Mouse (Mus musculus): ENCODE data around the gene Ankrd12. TPM values are rescaled to one million over a fixed set of nuclear protein-coding genes. Genes with fewer than 3 reads are reported as not detected.

The Ankrd12 gene
- polyA plus RNA-seq, 1 experiment from 2014 or later, result 135 TPM

DNA sequence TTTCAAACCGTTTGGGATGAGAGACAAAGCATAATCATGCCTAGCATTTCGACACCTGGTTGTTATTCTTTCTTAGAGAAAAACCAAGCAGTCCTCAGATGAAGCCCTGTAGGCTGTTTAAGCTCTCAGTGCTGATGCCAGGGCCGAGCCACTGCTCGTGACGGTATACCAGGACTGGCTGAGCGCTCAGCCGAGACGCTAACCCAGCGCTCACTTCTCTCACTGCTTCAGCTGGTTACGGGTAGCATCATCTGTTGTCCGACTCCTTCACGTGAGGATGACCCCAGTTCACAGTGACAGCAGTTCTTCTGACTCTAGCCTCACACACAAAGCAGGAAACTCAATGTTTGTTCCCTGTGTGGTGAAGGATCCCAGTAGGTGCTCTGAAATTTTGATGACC, 136.7 kb downstream of the Ankrd12 start:
- Histone ChIP-seq H3K4me1 (no peaks in the 10 kb centered on the region), H3K9ac (replicated peaks) (no peak overlapping the region), H3K4me3 (no peak overlapping the region), H3K27me3 (no peaks in the 10 kb centered on the region), H3K4me2 (replicated peaks) (no peak overlapping the region), H3K9me3 (no peaks in the 10 kb centered on the region), H3K36me3 (peaks cover 13% of the 10 kb centered on the region), H3K27ac (replicated peaks) (no peak overlapping the region)
- no peak for ATAC-seq (replicated peaks)
- WGBS, result 91% methylated on average over 12 of the region's 12 CpGs

DNA sequence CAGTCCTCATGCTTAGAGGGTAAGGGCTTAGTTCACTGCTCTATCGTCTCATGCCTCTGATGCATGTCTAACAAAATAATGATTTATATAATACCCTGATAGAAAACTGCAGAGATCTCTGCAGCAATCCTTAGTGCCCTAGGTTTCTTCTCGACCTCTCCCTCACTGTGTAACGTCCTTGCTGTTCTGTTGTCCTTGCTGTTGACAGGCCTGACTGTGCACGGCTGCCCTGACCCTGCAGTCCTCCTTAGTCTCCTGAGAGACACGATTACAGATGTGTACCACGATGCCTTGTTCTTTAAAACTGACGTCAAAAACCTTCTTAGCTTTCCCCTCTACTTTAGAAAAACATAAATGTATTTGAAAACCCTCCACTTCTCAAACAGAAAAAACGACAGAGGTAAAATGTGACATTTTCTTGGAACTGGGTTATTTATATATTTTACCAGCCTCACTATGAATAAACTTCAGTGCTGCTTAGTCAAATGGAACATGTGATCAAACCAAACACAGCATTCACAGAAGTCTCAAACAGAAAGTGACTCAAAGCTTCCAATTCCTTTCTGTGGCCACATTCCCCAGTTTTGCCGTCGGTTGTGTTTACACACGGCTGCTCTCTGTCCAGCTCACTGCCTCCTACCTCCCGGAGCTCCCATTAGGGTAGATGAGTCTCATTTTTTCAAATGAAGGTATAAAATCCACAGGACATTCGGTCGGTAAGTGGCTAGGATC, 137.3 kb downstream of the Ankrd12 start:
- no peak overlapping the region for H3K4me3 ChIP-seq
- peaks cover 13% of the 10 kb centered on the region for H3K36me3 ChIP-seq
- no peak overlapping the region for H3K4me2 ChIP-seq (replicated peaks)
- no peak overlapping the region for H3K27ac ChIP-seq (replicated peaks)
- H3K9me3 ChIP-seq, result no peaks in the 10 kb centered on the region
- no peaks in the 10 kb centered on the region for H3K27me3 ChIP-seq
- no peaks in the 10 kb centered on the region for H3K4me1 ChIP-seq
- H3K9ac ChIP-seq (replicated peaks), result no peak overlapping the region
- ATAC-seq (replicated peaks), result no peak
- WGBS, result 82% methylated on average over 14 of the region's 14 CpGs

DNA sequence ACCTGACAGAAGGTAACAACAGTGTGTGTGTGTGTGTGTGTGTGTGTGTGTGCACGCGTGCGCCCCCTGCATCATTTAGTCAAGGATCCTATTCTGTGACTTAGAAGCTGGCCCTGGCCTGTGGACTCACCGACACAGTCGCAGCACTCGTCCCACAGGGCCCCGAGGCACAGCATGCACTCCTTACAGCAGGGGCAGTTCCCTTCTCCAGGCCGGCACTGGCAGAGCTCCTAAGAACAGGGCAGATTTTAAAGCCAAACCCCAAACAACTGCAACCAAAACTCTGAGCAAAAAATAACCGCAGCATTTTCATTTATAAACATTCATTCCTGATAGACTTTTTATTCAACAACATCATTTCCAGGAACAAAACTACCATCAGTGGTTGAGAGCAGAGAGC, 139.2 kb downstream of the Ankrd12 start:
- Histone ChIP-seq H3K27ac (replicated peaks) (no peak overlapping the region), H3K9me3 (no peaks in the 10 kb centered on the region), H3K36me3 (peaks cover 27% of the 10 kb centered on the region), H3K4me2 (replicated peaks) (no peak overlapping the region), H3K27me3 (no peaks in the 10 kb centered on the region), H3K4me1 (no peaks in the 10 kb centered on the region), H3K9ac (replicated peaks) (no peak overlapping the region), H3K4me3 (no peak overlapping the region)
- no peak for ATAC-seq (replicated peaks)
- WGBS, result 86% methylated on average over 9 of the region's 9 CpGs

DNA sequence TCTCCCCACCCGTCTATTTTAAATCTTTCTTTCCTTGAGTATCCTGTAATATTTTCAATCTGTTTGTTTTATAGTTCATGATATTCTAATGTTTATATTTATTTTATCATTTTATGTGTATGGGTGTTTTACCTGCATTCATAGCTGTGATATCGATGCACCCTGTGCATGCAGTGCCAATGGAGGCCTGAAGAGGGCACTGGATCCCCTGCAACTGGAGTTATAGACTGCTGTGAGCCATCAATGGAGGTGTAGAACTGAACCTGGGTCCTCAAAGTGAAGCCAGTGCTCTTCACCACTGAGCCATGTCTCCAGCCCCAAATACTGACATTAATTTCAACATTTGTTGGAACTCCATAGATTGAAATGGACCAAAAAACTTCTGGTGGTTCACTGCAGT, 143.1 kb downstream of the Ankrd12 start:
- no peak overlapping the region for H3K4me3 ChIP-seq
- whole genome bisulfite sequencing, result 91% methylated on average over 2 of the region's 2 CpGs
- H3K4me1 ChIP-seq, result peaks cover 12% of the 10 kb centered on the region
- peaks cover 32% of the 10 kb centered on the region for H3K36me3 ChIP-seq
- ATAC-seq (replicated peaks), result no peak
- no peaks in the 10 kb centered on the region for H3K27me3 ChIP-seq
- no peak overlapping the region for H3K9ac ChIP-seq (replicated peaks)
- no peak overlapping the region for H3K27ac ChIP-seq (replicated peaks)
- no peaks in the 10 kb centered on the region for H3K9me3 ChIP-seq
- H3K4me2 ChIP-seq (replicated peaks), result no peak overlapping the region

DNA sequence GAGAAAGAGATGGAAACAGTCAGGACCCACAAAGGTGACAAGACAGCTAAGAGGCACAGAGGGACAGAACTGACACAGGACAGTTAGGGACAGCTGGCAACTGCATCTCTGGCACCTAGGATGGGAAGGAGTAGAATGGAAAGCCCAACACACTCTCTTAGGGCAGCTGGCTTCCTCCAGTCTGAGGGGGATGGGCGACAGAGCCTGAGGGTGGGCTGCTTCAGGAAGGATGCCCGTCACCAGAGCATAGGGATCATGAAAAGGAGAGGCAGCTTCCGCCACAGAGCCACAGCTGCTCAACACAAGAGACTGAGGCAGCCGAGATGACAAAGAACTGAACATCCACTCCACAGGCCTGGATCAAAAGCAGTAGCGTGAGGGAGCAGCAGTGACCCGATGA, 145.4 kb downstream of the Ankrd12 start:
- no peaks in the 10 kb centered on the region for H3K27me3 ChIP-seq
- H3K4me2 ChIP-seq (replicated peaks), result no peak overlapping the region
- H3K27ac ChIP-seq (replicated peaks), result peak overlapping the region; percentile 49
- H3K9ac ChIP-seq (replicated peaks), result no peak overlapping the region
- no peaks in the 10 kb centered on the region for H3K9me3 ChIP-seq
- peaks cover 39% of the 10 kb centered on the region for H3K36me3 ChIP-seq
- no peak overlapping the region for H3K4me3 ChIP-seq
- H3K4me1 ChIP-seq, result peaks cover 16% of the 10 kb centered on the region
- ATAC-seq (replicated peaks), result peak; percentile 65
- WGBS, result 37% methylated on average over 6 of the region's 6 CpGs

DNA sequence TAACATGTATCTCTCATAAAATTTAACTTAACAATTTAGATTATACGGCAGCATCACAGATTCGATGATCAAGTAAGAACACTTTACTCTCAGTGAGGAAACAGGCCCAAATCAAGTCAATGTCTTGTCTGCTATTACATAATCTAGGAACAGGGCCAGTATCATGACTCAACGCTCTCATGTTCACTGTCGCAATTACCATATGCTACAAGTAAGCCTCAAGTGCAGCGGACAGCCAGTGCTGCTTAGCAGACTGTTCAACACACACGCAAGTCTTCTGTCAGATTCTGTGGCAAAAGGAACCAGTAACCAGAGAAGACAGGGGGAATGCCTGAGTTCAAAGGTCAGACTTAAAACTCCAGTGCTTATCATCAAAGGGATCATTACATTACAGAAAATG, 145.9 kb downstream of the Ankrd12 start:
- Histone ChIP-seq H3K27me3 (no peaks in the 10 kb centered on the region), H3K4me3 (no peak overlapping the region), H3K4me1 (peaks cover 16% of the 10 kb centered on the region), H3K27ac (replicated peaks) (peak overlapping the region; percentile 49), H3K36me3 (peaks cover 43% of the 10 kb centered on the region), H3K4me2 (replicated peaks) (no peak overlapping the region), H3K9me3 (no peaks in the 10 kb centered on the region), H3K9ac (replicated peaks) (no peak overlapping the region)
- WGBS, result 51% methylated on average over 6 of the region's 6 CpGs
- ATAC-seq (replicated peaks), result peak; percentile 84

DNA sequence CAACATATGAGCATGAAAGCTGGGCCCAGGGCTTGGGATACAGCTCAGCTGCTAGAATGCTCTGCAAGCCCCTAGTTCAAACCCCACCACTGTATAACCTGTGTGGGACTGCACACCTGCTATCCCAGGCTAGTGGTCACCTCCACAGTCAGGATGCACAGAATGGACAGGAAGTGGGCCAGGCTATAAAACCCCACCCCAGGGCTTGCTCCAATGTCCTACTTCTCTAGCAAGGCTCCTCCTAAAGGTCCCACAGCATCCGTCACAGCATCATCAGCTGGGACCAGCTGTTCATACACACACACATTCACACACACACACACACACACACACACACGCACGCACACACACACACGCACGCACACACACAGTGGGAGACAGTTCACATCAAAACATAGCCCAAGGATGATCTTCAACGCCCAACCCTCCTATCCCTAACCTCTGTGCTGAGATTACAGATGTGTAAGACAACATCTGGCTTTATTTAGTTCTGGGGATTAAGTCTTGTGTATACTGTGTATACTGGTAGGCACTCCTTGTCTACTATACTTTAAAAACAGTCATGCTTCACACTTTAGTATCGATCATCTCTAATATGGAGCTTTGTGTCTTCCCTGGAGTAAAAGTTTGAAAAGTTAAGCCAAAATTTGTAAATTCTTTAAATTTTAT, 146.6 kb downstream of the Ankrd12 start:
- H3K36me3 ChIP-seq, result peaks cover 47% of the 10 kb centered on the region
- H3K4me3 ChIP-seq, result no peak overlapping the region
- H3K4me1 ChIP-seq, result peaks cover 16% of the 10 kb centered on the region
- peak; percentile 15; the same call in 1 of the 2 replicates for ATAC-seq (replicated peaks)
- H3K27ac ChIP-seq (replicated peaks), result no peak overlapping the region
- no peaks in the 10 kb centered on the region for H3K9me3 ChIP-seq
- H3K9ac ChIP-seq (replicated peaks), result no peak overlapping the region
- 92% methylated on average over 7 of the region's 7 CpGs for WGBS
- H3K27me3 ChIP-seq, result no peaks in the 10 kb centered on the region
- H3K4me2 ChIP-seq (replicated peaks), result no peak overlapping the region

DNA sequence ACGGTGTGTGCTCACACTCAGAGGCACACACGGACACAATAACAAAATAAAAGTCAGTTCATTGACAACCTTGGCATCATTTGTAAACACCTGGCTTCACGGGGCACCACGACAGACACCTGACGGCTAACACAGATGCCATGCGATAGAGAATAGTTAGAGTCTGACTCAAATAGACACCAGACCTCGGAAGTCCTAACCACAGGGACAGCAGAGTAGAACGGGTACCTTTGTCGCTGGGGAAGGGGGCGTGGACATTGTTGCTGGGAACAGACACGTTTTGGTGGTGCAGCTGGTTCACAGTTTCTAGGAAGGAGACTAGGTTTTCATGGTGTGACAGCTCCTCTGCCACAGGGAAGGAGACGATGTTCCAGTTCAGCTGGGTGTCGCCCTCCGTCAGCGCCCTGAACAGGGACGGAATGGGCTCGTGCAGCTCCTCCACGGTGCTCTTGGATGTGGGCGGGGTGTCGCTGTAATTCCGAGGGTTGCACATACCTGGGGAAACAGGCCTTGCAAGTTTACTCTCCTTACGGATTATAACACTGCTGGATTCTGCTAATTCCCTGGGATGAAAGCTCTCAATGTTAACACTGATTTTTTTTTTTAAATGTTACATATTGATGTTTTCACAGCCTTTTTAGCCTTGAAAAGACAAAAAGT, 147.4 kb downstream of the Ankrd12 start:
- no peak overlapping the region for H3K4me2 ChIP-seq (replicated peaks)
- WGBS, result 88% methylated on average over 22 of the region's 22 CpGs
- no peak overlapping the region for H3K27ac ChIP-seq (replicated peaks)
- H3K9ac ChIP-seq (replicated peaks), result no peak overlapping the region
- H3K4me1 ChIP-seq, result peaks cover 16% of the 10 kb centered on the region
- no peak overlapping the region for H3K4me3 ChIP-seq
- no peak for ATAC-seq (replicated peaks)
- no peaks in the 10 kb centered on the region for H3K9me3 ChIP-seq
- H3K27me3 ChIP-seq, result no peaks in the 10 kb centered on the region
- peaks cover 50% of the 10 kb centered on the region for H3K36me3 ChIP-seq

DNA sequence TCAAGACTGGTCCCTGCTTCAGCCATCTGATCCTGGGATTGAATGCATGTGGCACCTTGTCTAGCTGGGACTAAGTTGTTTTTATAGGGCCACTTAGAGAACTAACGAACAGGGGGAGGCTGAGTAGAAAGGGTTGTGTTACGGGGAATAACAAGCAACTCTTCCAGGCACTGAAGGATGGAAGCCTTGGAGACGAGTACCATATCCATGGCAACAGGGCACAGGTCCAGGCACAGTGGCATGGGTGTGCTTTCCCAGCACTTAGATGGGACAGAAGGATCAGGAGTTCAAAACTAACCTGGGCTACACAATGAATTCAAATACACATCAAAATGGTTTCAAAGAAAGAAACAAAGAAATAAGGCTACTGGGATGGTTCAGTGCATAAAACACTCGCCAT, 149.8 kb downstream of the Ankrd12 start:
- WGBS, result 41% methylated on average over 4 of the region's 4 CpGs
- Histone ChIP-seq H3K27me3 (no peaks in the 10 kb centered on the region), H3K9ac (replicated peaks) (no peak overlapping the region), H3K36me3 (peaks cover 53% of the 10 kb centered on the region), H3K4me2 (replicated peaks) (no peak overlapping the region), H3K4me3 (no peak overlapping the region), H3K27ac (replicated peaks) (no peak overlapping the region), H3K9me3 (no peaks in the 10 kb centered on the region), H3K4me1 (peaks cover 15% of the 10 kb centered on the region)
- no peak for ATAC-seq (replicated peaks)

DNA sequence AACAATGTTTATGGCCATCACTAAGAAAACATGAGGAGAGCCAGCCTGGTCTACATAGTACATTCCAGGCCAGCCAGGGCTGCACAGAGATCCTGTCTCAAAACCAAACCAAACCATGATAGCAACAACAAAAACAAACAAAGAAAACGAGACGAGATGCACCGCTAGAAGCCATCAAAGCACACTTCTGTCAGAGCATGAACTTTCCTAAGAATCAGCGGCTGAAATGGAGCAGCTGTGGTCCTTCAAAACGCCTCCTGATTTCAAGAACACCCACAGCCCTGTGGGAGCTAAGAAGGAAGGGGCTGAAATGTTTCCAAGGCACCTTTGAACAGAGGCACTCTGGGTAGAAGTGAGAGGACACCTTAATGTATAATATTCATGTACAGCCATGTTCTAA, 152.7 kb downstream of the Ankrd12 start:
- ATAC-seq (replicated peaks), result no peak
- H3K4me3 ChIP-seq, result no peak overlapping the region
- H3K9ac ChIP-seq (replicated peaks), result no peak overlapping the region
- H3K27me3 ChIP-seq, result no peaks in the 10 kb centered on the region
- H3K27ac ChIP-seq (replicated peaks), result no peak overlapping the region
- peaks cover 3% of the 10 kb centered on the region; the same call in 1 of the 2 replicates for H3K4me1 ChIP-seq
- WGBS, result 67% methylated on average over 5 of the region's 5 CpGs
- H3K4me2 ChIP-seq (replicated peaks), result no peak overlapping the region
- H3K36me3 ChIP-seq, result peaks cover 56% of the 10 kb centered on the region
- no peaks in the 10 kb centered on the region for H3K9me3 ChIP-seq

DNA sequence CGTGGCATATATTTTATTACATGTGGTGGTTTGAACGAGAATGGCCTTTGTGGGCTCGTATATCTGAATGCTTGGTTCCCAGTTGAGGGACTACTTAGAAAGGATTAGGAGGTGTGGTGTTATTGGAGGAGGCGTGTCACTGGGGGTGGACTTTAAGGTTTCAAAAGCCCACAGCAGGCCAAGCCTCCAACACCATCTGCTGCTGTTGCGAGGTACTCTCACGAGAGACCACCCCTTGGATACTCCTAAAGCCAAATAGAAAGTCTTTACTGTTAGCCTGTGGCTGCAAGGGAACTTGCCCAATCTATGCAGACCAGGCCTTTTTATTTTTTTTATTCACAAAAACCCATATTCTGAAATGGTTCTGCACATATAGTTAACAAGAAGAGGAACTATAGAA, 154.9 kb downstream of the Ankrd12 start:
- H3K9me3 ChIP-seq, result no peaks in the 10 kb centered on the region
- ATAC-seq (replicated peaks), result no peak
- WGBS, result 65% methylated on average over 6 of the region's 6 CpGs
- no peak overlapping the region for H3K4me2 ChIP-seq (replicated peaks)
- H3K27me3 ChIP-seq, result no peaks in the 10 kb centered on the region
- H3K4me1 ChIP-seq, result peaks cover 2% of the 10 kb centered on the region; the same call in 1 of the 2 replicates
- no peak overlapping the region for H3K4me3 ChIP-seq
- no peak overlapping the region for H3K27ac ChIP-seq (replicated peaks)
- no peak overlapping the region for H3K9ac ChIP-seq (replicated peaks)
- peaks cover 40% of the 10 kb centered on the region for H3K36me3 ChIP-seq

DNA sequence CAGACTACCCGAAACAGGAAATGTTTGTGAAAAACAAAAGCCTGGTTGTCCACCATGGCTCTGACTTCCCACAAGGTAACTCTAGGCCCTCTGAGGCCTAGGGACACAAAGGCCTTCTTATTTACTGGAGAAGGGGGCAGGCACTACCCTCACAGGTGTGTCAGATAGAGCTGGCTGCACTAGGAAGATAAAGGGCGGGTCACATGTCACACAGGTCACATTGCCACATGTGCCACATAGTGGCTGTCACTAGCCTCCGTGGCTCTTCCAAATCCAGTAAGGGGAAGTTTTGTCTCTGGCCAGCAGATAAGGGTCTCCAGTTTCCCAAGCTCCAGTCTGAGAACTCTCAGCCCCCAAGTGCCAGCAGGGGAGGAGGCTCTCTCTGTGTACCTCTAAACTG, 157.7 kb downstream of the Ankrd12 start:
- peaks cover 22% of the 10 kb centered on the region for H3K36me3 ChIP-seq
- no peak overlapping the region for H3K4me3 ChIP-seq
- no peaks in the 10 kb centered on the region for H3K27me3 ChIP-seq
- H3K27ac ChIP-seq (replicated peaks), result no peak overlapping the region
- H3K9ac ChIP-seq (replicated peaks), result no peak overlapping the region
- no peaks in the 10 kb centered on the region for H3K9me3 ChIP-seq
- H3K4me2 ChIP-seq (replicated peaks), result no peak overlapping the region
- H3K4me1 ChIP-seq, result peaks cover 14% of the 10 kb centered on the region
- no peak for ATAC-seq (replicated peaks)
- 76% methylated on average over 3 of the region's 3 CpGs for WGBS
